Mouse (Mus musculus) hindbrain, postnatal 0 days (tissue): ENCODE measurements around the gene Med17. TPM values are rescaled to one million over a fixed set of nuclear protein-coding genes. Genes with fewer than 3 reads are reported as not detected.
"Not testable (repeated sequence)": the region's sequence is repeated elsewhere in the genome, so short reads cannot be mapped to it uniquely, and the experiment has no call there.

Source experiments
- ATAC-seq: fragments of 200-750 bp; cut with Nextera tagmentation; 2 replicates; pipeline ENCODE4 v1.8.0; 2017; ENCODE audit warnings: mild to moderate bottlenecking, moderate TSS enrichment, moderate library complexity
- DNase-seq: peaks from one replicate; pipeline ENCODE4 v3.0.0-alpha.2; 2015; ENCODE audit warnings: low spot score
- H3K27ac ChIP-seq: fragments of 300-500 bp; sonication (generic); 2 replicates; pipeline ENCODE4 v1.5.1; 2014; ENCODE audit warnings: mild to moderate bottlenecking
- H3K27me3 ChIP-seq: fragments of 300-500 bp; sonication (generic); 2 replicates; pipeline ENCODE4 v1.6.1; 2014; ENCODE audit warnings: low read length, mixed read lengths; ENCODE audit not compliant: insufficient read depth
- H3K36me3 ChIP-seq: fragments of 300-500 bp; sonication (generic); 2 replicates; pipeline ENCODE4 v1.6.1; 2014; ENCODE audit warnings: low read length, mixed read lengths; ENCODE audit not compliant: insufficient read depth
- H3K4me1 ChIP-seq: fragments of 300-500 bp; sonication (generic); 2 replicates; pipeline ENCODE4 v1.6.1; 2014; ENCODE audit warnings: antibody characterized with exemption, low read length, mixed read lengths; ENCODE audit not compliant: insufficient read depth
- H3K4me2 ChIP-seq: fragments of 300-500 bp; sonication (generic); 2 replicates; pipeline ENCODE4 v1.6.1; 2014; ENCODE audit warnings: low read depth, mild to moderate bottlenecking, low read length, moderate library complexity, mixed read lengths
- H3K4me3 ChIP-seq: fragments of 300-500 bp; sonication (generic); 2 replicates; pipeline ENCODE4 v1.5.1; 2014; ENCODE audit warnings: low read length
- H3K9ac ChIP-seq: fragments of 300-500 bp; sonication (generic); replicated peaks from 2 replicates; pipeline ENCODE4 v1.6.1; 2014; ENCODE audit warnings: mild to moderate bottlenecking, low read length, moderate library complexity, mixed read lengths
- H3K9me3 ChIP-seq: fragments of 300-500 bp; sonication (generic); 2 replicates; pipeline ENCODE4 v1.6.1; 2016; ENCODE audit warnings: low read length, mixed read lengths
- CTCF ChIP-seq: IDR thresholded peaks from 2 replicates; pipeline ENCODE4 v1.5.1; 2016; ENCODE audit warnings: antibody characterized with exemption, control low read depth, low read depth
- WGBS: fragments of 180-500 bp; shearing (Covaris S2); extraction: QIAGEN DNeasy Blood & Tissue Kit; methylation state at CpG from one replicate; pipeline ENCODE4 v1.1.7; 2014; 5-methylcytosine and 5-hydroxymethylcytosine counted together
- polyA plus RNA-seq: library from polyadenylated mRNA; unstranded; fragments of >200 nt; fragmentation: Nextera tagmentation; extraction: Ambion mirVana; gene quantifications from 2 replicates; pipeline ENCODE4 v1.2.1, GENCODE M21; 2015
- total RNA-seq: library from RNA; depleted of rRNA; stranded (reverse); fragments of >200 nt; gene quantifications from 2 replicates; pipeline ENCODE4 v1.2.3, GENCODE M21; 2014; rRNA removed

Med17 gene
- total RNA-seq (21.9 and 28.8 TPM in 2 replicates), polyA plus RNA-seq (19.0 and 22.1 TPM in 2 replicates)

- Histone ChIP-seq H3K9me3 (no peaks in the 10 kb centered on the region), H3K4me2 (peak within 1 kb of the TSS; percentile 59), H3K9ac (peak within 1 kb of the TSS; percentile 87), H3K36me3 (peaks cover 20% of the 10 kb centered on the region; the same call in 1 of the 2 replicates), H3K27ac (peak within 1 kb of the TSS; percentile 94), H3K4me3 (peak within 1 kb of the TSS; percentile 95), H3K27me3 (no peaks in the 10 kb centered on the region), H3K4me1 (peaks cover 4% of the 10 kb centered on the region; the same call in 1 of the 2 replicates)
- TF ChIP-seq CTCF, result no peak
- peak; percentile 98 for DNase-seq
- ATAC-seq, result peak; percentile 98
- WGBS, result 1% methylated on average over 56 of the region's 57 CpGs
Measured at GRCm38 (mm10) chr9:15279649-15280490, at the start of gene Med17. Gene Med17, minus strand, starts transcription at chr9:15279931.

- Histone ChIP-seq H3K4me2 (no peak overlapping the region), H3K9me3 (no peaks in the 10 kb centered on the region), H3K4me3 (no peak overlapping the region), H3K27me3 (no peaks in the 10 kb centered on the region), H3K27ac (no peak overlapping the region), H3K4me1 (no peaks in the 10 kb centered on the region), H3K9ac (no peak overlapping the region), H3K36me3 (peaks cover 42% of the 10 kb centered on the region)
- TF ChIP-seq CTCF, result no peak
- no peak for ATAC-seq
- 82% methylated on average over 2 of the region's 2 CpGs for WGBS
- no peak for DNase-seq
Measured at GRCm38 (mm10) chr9:15318170-15318742, 38.5 kb upstream of the Med17 start.

- no peaks in the 10 kb centered on the region for H3K9me3 ChIP-seq
- 66% methylated on average over 5 of the region's 5 CpGs for WGBS
- no peaks in the 10 kb centered on the region for H3K27me3 ChIP-seq
- H3K36me3 ChIP-seq, result peaks cover 39% of the 10 kb centered on the region
- DNase-seq (no peak), ATAC-seq (no peak)
- no peak overlapping the region for H3K27ac ChIP-seq
- no peak overlapping the region for H3K4me2 ChIP-seq
- no peaks in the 10 kb centered on the region for H3K4me1 ChIP-seq
- H3K9ac ChIP-seq, result no peak overlapping the region
- no peak overlapping the region for H3K4me3 ChIP-seq
- no peak for TF ChIP-seq CTCF
Measured at GRCm38 (mm10) chr9:15317223-15318169, 37.8 kb upstream of the Med17 start.

GRCm38 (mm10) chr9:15316296-15316695, 36.6 kb upstream of the Med17 start:
- H3K27me3 ChIP-seq, H3K4me2 ChIP-seq, H3K4me3 ChIP-seq, H3K9ac ChIP-seq, H3K9me3 ChIP-seq, DNase-seq, H3K4me1 ChIP-seq, ATAC-seq, H3K27ac ChIP-seq: not testable (repeated sequence)
- H3K36me3 ChIP-seq, result peaks cover 35% of the 10 kb centered on the region
- WGBS, result no CpG with 5 or more reads among the region's 2 CpGs

- no peak for DNase-seq
- ATAC-seq, result no peak
- Histone ChIP-seq H3K9ac (no peak overlapping the region), H3K9me3 (no peaks in the 10 kb centered on the region), H3K36me3 (peaks cover 41% of the 10 kb centered on the region), H3K27me3 (no peaks in the 10 kb centered on the region), H3K27ac (no peak overlapping the region), H3K4me2 (no peak overlapping the region), H3K4me3 (no peak overlapping the region), H3K4me1 (no peaks in the 10 kb centered on the region)
- no peak for TF ChIP-seq CTCF
- 93% methylated on average over 1 of the region's 1 CpGs for WGBS
Measured at GRCm38 (mm10) chr9:15314619-15315018, 34.9 kb upstream of the Med17 start.

- no peak overlapping the region for H3K4me2 ChIP-seq
- H3K9me3 ChIP-seq, result no peaks in the 10 kb centered on the region
- WGBS, result 94% methylated on average over 5 of the region's 5 CpGs
- no peak for TF ChIP-seq CTCF
- H3K4me3 ChIP-seq, result no peak overlapping the region
- no peak for DNase-seq
- no peak overlapping the region for H3K9ac ChIP-seq
- no peak for ATAC-seq
- 0 out of 2 replicates have a peak, but pooled peaks cover 5% of the 10 kb centered on the region for H3K4me1 ChIP-seq
- no peak overlapping the region for H3K27ac ChIP-seq
- peaks cover 50% of the 10 kb centered on the region for H3K36me3 ChIP-seq
- H3K27me3 ChIP-seq, result no peaks in the 10 kb centered on the region
Measured at GRCm38 (mm10) chr9:15313633-15314032, 33.9 kb upstream of the Med17 start.
